Mouse (Mus musculus): Measurements from ENCODE around the gene Mrrf.

DNA sequence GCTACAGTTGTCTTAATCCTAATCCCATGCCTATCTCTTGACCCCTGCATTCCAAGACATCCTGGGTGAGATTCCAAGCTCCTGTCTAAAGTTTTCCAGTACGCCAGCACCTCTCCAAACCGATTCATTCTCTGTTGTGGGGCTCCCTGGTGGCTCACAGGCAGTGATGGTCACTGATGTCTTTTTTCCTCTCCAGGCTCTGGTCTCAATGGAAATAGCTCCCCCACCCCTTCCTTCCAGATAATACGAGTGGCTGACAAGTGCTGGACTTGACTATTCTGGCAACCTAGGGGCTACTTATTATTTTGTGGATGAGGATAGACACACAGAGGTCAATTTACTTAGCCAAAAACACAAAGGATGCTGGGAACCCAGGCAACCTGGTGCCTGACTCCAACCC is 60.8 kb downstream of the Mrrf start:
- no peak for TF ChIP-seq CTCF (IDR thresholded peaks at IDR 0.05; ENCODE audit: low read depth)
- no peak for TF ChIP-seq EP300 (IDR thresholded peaks at IDR 0.05; ENCODE audit: low read depth)
